Mouse (Mus musculus) left cerebral cortex, adult 18-20 months (tissue): ENCODE data around the gene Dpp7. TPM values are rescaled to one million over a fixed set of nuclear protein-coding genes. Genes with fewer than 3 reads are reported as not detected.

ENCODE experiments used
- DNase-seq, 2 experiments: peaks; one replicate each; pipeline ENCODE4 v3.0.0; 2021 to 2022; ENCODE audit warnings: low spot score in 2 of 2, mixed read lengths in 1 of 2
- long read RNA-seq, 2 experiments: library from polyadenylated mRNA; stranded (forward); transcript quantifications; one replicate each; pipeline ENCODE4 v2.0.0; 2021
- total RNA-seq, 2 experiments: library from RNA; stranded (reverse); gene quantifications; 2 replicates each; pipeline ENCODE4 v1.2.3; 2021

The Dpp7 gene
- total RNA-seq, result 10 to 100 TPM; 30.4 to 38.7 TPM
- long read RNA-seq, experiment 1, transcript Dpp7-201 (13 exons, 1,682 nt), result major isoform, 12 of 29 reads
- long read RNA-seq, experiment 1, partial matches to known transcripts, result 8 of 29 reads
- long read RNA-seq, experiment 1, other reads (novel, unspliced or antisense), result 9 of 29 reads
- long read RNA-seq, experiment 2, transcript Dpp7-201 (13 exons, 1,682 nt), result major isoform, 8 of 28 reads
- long read RNA-seq, experiment 2, partial matches to known transcripts, result 11 of 28 reads
- long read RNA-seq, experiment 2, other reads (novel, unspliced or antisense), result 9 of 28 reads

DNA sequence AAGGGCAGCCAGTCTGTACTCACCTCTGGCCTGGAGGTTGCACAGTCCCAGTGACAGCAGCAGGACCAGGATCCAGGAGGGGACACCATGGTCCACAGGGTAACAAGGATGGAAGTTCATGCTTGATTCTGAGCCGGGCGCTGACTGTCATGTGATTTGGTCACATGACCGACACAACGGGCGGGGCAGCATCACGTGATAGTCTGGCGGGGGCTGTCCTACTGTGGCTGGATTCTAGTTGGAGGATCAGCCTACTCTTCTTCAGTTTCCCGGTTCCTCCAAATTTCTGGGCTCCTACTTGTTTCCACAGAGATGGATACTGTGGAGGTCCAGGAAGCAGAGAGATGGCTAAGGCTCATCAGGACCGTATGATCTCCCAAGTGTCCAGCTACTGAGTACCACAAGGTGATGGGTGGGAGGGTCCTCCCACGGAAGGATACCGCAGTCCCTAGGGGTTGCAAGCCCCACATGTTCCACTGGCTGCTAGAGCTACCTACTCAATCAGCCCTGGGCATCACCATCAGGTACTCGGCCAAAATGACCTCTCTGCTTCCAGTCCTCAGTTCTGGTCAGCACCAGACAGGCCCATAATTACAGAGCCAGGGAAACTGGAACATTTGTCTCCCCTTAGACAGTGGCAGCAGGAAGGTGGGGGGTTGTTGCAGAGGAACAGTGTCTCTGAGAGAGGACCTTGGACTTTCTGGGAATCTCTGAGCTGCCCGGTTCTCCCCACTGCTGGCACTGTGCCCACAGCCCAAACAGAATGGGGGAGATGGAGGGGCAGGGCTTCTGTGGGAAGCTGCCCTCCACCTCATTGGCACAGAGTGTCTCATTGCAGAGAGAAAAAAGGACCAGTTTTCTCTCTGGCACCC, at the start of gene Dpp7:
Dpp7 (minus strand) TSS at position 152 of the 872 bp plus-strand sequence.
- peak; percentile 87 to 88 for DNase-seq

DNA sequence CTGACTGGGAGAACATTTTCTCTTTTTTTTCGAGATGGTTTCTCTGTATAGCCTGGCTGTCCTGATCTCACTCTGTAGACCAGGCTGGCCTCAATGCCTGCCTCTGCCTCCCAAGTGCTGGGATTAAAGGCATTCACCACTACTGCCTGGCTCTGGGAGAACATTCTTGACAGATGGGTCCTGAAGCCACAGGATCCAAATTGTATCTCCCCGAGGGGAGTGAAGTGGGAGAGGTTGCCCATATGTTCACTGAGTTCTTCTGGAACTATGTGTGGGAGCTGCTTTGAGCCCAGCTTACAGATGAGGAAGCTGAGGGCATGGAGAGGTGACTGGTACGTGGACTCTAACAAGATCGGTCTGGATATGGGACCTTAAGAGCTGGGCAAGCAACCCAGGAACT, 47.8 kb upstream of the Dpp7 start:
- no peak for DNase-seq

- peak; percentile 91 to 94 for DNase-seq
Observed at GRCm38 (mm10) chr2:25402972-25403601, 46.9 kb upstream of the Dpp7 start.

- DNase-seq, result peak; percentile 47 to 60
Observed at GRCm38 (mm10) chr2:25402377-25402971, 46.3 kb upstream of the Dpp7 start.

GRCm38 (mm10) chr2:25400764-25401163, 44.6 kb upstream of the Dpp7 start:
- peak; percentile 64 to 67 for DNase-seq

- no peak for DNase-seq
Observed at GRCm38 (mm10) chr2:25400291-25400690, 44.1 kb upstream of the Dpp7 start.

GRCm38 (mm10) chr2:25399051-25399450, 42.9 kb upstream of the Dpp7 start, which contains the start of gene Npdc1:
Npdc1 (plus strand) TSS chr2:25399351.
- DNase-seq, result no peak

GRCm38 (mm10) chr2:25398065-25398464, 41.9 kb upstream of the Dpp7 start:
- DNase-seq, result no peak

DNA sequence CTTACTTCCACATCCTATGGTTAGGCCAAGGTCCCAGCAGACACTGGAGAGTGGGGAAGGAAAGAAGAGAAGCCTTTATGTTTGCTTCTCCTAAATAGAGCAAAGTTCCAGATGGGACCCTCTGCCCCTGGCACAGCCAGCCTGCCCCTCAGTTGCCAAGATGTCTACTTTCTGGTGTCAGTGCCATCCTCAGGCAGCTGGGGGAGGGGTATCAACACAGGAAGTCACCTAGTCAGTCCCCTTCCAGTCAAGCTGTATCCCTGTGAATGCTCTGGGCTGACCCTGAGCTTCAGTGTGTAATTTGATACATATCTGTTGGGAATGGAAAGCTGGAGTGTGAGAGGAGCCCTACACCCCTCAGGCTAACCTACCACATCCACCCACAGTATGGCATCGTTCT, 40.9 kb upstream of the Dpp7 start:
- DNase-seq, result no peak

DNA sequence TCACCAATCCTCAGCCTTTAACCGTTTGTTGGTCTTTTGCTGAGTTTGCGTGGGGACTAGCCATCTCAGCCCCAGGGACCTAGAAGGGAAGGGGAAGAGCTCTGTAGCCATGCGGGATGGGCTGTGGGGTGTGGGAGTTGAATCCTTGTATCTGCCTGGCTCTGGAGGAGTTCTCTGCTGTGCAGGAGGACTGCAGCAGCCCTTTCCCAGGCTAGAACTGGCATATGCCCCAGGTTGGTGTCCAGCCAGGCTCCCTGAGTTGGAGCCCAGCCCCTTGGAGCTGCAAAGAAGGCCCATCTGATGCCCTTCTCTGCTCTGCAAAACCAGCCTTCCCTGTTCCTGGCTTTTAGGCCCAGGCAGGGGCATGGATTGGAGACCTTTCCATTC, 40.4 kb upstream of the Dpp7 start:
- no peak for DNase-seq

DNA sequence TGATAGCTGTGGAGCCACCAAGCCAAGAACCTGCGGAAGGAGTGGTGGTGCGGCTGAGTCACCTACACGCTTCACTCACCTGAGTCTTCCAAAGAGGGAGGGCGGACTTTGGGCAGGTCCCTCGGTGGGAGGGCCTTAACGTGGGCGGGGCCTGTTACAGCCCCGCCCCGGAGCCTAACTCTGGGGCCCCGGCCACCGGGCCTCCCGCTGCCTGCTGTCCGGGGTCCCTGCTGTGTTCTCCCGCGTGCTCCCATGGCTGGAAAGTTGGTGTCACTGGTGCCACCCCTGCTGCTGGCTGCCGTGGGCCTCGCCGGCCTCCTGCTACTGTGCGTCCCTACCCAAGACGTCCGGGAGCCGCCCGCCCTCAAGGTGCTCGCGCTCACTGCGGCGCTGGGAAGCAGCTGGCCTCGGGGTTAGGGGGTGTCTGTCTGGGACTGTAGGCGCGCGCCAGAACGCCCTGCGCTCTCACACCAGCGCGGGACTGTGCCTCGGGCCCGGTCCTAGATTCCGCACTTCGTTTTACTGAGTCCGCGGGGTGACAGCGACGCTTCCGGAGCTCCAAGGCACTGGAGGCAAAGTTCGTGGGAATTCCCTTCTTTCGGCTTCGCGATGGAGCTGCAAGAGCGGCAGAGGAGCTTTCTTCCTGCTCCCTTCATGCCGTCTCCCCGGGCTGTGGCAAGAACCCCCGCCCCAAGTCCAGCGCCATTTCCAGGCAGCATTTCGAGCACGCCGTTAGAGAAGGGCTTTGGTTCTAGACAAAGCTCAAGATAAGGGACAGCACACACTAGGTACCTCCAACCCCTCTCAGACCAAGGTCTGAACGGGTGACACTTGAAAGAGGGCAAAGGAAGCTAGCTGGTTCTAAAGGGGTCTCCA, 39.8 kb upstream of the Dpp7 start, which contains the start of gene Entpd2:
Entpd2 (plus strand) TSS at position 154 of the 876 bp plus-strand sequence.
- DNase-seq, result no peak

GRCm38 (mm10) chr2:25394281-25395221, 38.4 kb upstream of the Dpp7 start:
- DNase-seq, result no peak

DNA sequence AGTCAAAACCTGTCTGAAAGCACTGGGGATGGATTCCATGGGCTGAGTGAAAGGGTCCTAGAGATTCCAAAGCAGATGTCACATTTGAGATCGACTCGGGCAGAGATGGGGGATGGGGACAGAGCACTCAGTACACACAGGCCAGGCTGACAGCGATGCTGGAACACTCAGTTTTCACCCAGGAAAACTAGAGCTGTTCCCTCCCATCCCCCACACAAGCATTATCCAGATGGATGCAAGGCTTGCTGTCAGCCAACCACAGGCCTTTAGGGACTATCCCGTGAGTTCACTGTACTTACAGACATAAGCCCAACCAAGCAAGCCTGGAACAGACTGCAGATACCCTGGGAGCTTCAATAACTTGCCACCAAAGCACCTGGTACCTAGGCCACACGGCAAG, 35.1 kb upstream of the Dpp7 start:
- no peak for DNase-seq

DNA sequence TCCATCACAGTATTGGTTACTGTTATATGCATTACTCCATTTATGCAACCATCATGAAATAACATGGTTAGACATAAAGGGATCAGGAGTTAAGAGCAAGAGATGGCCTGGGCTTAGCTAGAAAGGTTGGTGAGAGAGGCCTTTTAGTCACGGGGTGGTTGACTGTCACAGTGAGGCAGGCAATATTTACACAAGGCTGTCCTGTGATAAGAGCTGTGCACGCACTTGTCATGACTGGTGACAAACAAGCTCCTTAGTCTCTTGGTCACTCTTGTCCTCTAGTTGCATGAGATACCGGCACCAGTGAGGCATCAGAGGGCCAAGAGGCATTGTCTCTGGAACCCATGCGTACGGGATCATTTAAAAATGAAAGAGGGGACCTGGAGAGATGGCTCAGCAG, 28.3 kb upstream of the Dpp7 start:
- no peak for DNase-seq

GRCm38 (mm10) chr2:25376589-25376988, 20.4 kb upstream of the Dpp7 start:
- DNase-seq, result peak in 1 of 2 experiments; percentile 58

DNA sequence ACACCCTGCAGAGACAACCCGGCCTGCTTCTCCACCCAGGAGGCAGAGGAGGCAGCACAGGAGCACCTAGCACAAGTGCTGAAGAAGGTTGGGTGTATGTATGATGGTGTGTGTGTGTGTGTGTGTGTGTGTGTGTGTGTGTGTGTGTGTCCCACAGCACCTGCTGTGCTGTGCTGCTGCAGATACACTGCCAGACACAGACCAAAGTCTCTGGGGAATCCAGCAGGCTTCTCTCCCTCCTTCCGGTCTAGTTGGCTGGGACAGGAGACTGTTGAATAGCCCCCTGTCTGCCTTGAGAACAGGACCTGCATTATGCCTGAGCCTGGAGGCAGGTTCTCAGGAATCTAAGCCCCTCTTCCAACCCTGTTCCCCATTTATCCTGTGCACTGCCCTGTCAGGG, 17.3 kb upstream of the Dpp7 start:
- no peak for DNase-seq

DNA sequence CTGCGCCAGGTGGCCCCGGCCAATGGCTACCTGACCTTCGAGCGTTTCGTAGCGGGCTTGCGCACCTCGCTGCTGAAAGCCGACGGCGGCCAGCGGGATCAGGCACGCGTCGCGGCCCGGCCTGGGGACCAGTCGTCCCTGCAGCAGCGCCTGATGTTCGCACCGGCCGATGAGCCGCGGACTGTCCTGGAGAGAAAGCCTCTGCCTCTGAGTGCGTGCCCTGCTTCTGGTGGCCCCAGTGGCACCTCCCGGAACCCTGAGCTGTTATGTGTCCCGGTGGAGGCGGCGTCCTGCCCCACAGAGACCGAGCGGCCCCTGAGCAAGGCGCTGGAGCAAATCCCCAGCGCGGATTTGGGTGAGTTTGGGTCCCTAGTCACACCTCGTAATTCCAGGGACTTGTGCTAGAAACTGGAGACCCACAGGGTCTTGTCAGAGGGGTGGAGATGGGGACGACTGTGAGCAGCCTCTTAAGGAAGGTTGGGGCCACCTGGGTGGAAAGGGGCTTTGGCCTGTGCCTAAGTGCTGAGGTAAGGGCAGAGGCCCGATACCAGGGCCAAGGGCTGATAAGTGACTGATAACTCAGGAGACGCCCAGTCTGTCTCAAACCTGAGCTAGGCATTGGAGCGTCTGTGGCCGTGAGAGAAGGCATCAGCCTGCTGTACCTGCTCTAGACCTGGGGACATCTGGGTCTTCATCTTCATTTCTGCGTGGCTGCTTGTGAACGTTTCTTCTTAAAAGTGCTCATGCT, 16.7 kb upstream of the Dpp7 start:
- no peak for DNase-seq
